In genomic region chr10:121627216-121627852, GRCm38 (mm10) we compare ENCODE assay signal across 12 mouse cellular contexts. TPM values are rescaled to one million over a fixed set of nuclear protein-coding genes. Genes with fewer than 3 reads are reported as not detected.
A peak's percentile ranks its signal among the peaks of the same experiment; 100 is the strongest.
DNase-seq lines count a peak whose midpoint lies in the region; ATAC-seq lines count a peak whose summit lies in the region.
"Had no signal": no experiment of that assay in that cellular context is flagged by ENCODE, and none has a peak within 500 bp of the region (broad histone marks: within the 10 kb centered on the region; RNA-seq: fewer than 3 reads in every experiment).

No protein-coding gene starts in this region.

- H3K4me1 ChIP-seq in heart, embryonic 14.5 days (ENCODE audit: control insufficient read depth in 2 of 2, insufficient read depth in 2 of 2, low read length in 2 of 2): peaks cover 6 to 11% of the 10 kb centered on the region in 2 experiments
- H3K4me1 ChIP-seq in midbrain, embryonic 12.5 days: peaks cover 11% of the 10 kb centered on the region
- peaks cover 11% of the 10 kb centered on the region; the same call in 1 of the 2 replicates for H3K4me1 ChIP-seq in midbrain, embryonic 14.5 days (ENCODE audit: control insufficient read depth, insufficient read depth, low read length)
- H3K4me1 ChIP-seq in limb, embryonic 12.5 days (replicated peaks): peaks cover 13% of the 10 kb centered on the region

- H3K9me3 ChIP-seq in heart, embryonic 14.5 days (ENCODE audit: control insufficient read depth, low read length): no peaks in the 10 kb centered on the region
- no peaks in the 10 kb centered on the region for H3K9me3 ChIP-seq in midbrain, embryonic 12.5 days
- H3K9me3 ChIP-seq in midbrain, embryonic 14.5 days (ENCODE audit: control insufficient read depth, low read length): no peaks in the 10 kb centered on the region
- H3K9me3 ChIP-seq in limb, embryonic 12.5 days: no peaks in the 10 kb centered on the region

- no peaks in the 10 kb centered on the region for H3K27me3 ChIP-seq in heart, embryonic 14.5 days (ENCODE audit: control insufficient read depth, insufficient read depth, low read length)
- no peaks in the 10 kb centered on the region for H3K27me3 ChIP-seq in midbrain, embryonic 12.5 days
- H3K27me3 ChIP-seq in midbrain, embryonic 14.5 days (ENCODE audit: control insufficient read depth, insufficient read depth, low read length): no peaks in the 10 kb centered on the region
- no peaks in the 10 kb centered on the region for H3K27me3 ChIP-seq in limb, embryonic 12.5 days

- DNase-seq in heart, adult 9 months (ENCODE audit: low spot score in 2 of 2): no peak
- DNase-seq in midbrain, embryonic 14.5 days: no peak
- no peak for DNase-seq in layer of hippocampus, adult 8-10 months (ENCODE audit: low spot score in 2 of 2)
- DNase-seq: adrenal gland, adult 8-10 months; cerebellum, postnatal 10 days; layer of hippocampus, postnatal 36 days; right cerebral cortex, postnatal 14 days; thymus, postnatal 14 days had no signal

- no peak overlapping the region for H3K27ac ChIP-seq in heart, embryonic 14.5 days (replicated peaks in 1 of 2; ENCODE audit: control insufficient read depth in 1 of 2, insufficient read depth in 1 of 2, low read depth in 2 of 2, low read length in 2 of 2)
- no peak overlapping the region for H3K27ac ChIP-seq in midbrain, embryonic 12.5 days (replicated peaks)
- H3K27ac ChIP-seq in midbrain, embryonic 14.5 days (replicated peaks; ENCODE audit: low read depth, low read length): no peak overlapping the region
- no peak overlapping the region for H3K27ac ChIP-seq in limb, embryonic 12.5 days

- H3K4me3 ChIP-seq in heart, embryonic 14.5 days (ENCODE audit: control insufficient read depth in 1 of 2, insufficient read depth in 1 of 2, low read depth in 1 of 2, low read length in 2 of 2): no peak overlapping the region
- no peak overlapping the region for H3K4me3 ChIP-seq in midbrain, embryonic 12.5 days
- H3K4me3 ChIP-seq in midbrain, embryonic 14.5 days (replicated peaks; ENCODE audit: low read depth, low read length): no peak overlapping the region
- H3K4me3 ChIP-seq in limb, embryonic 12.5 days (replicated peaks): peak overlapping the region; percentile 85; the same call in 1 of the 2 replicates

- H3K36me3 ChIP-seq in heart, embryonic 14.5 days (ENCODE audit: control insufficient read depth, insufficient read depth, low read length): peaks cover 8% of the 10 kb centered on the region
- H3K36me3 ChIP-seq in midbrain, embryonic 12.5 days: 0 out of 2 replicates have a peak, but pooled peaks cover 2% of the 10 kb centered on the region
- 0 out of 2 replicates have a peak, but pooled peaks cover 1% of the 10 kb centered on the region for H3K36me3 ChIP-seq in midbrain, embryonic 14.5 days (ENCODE audit: control insufficient read depth, insufficient read depth, low read length)
- peaks cover 6% of the 10 kb centered on the region for H3K36me3 ChIP-seq in limb, embryonic 12.5 days

- H3K4me2 ChIP-seq in heart, embryonic 14.5 days (ENCODE audit: low read length): peak overlapping the region; percentile 90; the same call in 1 of the 2 replicates
- 0 out of 2 replicates have a peak overlapping the region, but pooled peaks have one; percentile 79 for H3K4me2 ChIP-seq in midbrain, embryonic 12.5 days (replicated peaks)
- H3K4me2 ChIP-seq in midbrain, embryonic 14.5 days (ENCODE audit: low read length): no peak overlapping the region
- H3K4me2 ChIP-seq in limb, embryonic 12.5 days: peak overlapping the region; percentile 61

- no peak overlapping the region for H3K9ac ChIP-seq in heart, embryonic 14.5 days (ENCODE audit: low read length)
- H3K9ac ChIP-seq in midbrain, embryonic 12.5 days (replicated peaks): no peak overlapping the region
- H3K9ac ChIP-seq in midbrain, embryonic 14.5 days (replicated peaks; ENCODE audit: low read length): no peak overlapping the region
- H3K9ac ChIP-seq in limb, embryonic 12.5 days (replicated peaks): no peak overlapping the region

- 77% methylated on average over 10 of the region's 10 CpGs for WGBS in heart, embryonic 14.5 days
- WGBS in midbrain, embryonic 12.5 days: 85% methylated on average over 10 of the region's 10 CpGs
- WGBS in midbrain, embryonic 14.5 days: 88% methylated on average over 10 of the region's 10 CpGs
- WGBS in limb, embryonic 12.5 days: 87% methylated on average over 10 of the region's 10 CpGs

- ATAC-seq in heart, embryonic 14.5 days (ENCODE audit: insufficient number of reproducible peaks, insufficient read depth, low FRiP score, low read depth): no peak
- no peak for ATAC-seq in midbrain, embryonic 12.5 days (ENCODE audit: low FRiP score, low read depth)
- no peak for ATAC-seq in midbrain, embryonic 14.5 days (ENCODE audit: low FRiP score, low TSS enrichment)
- no peak for ATAC-seq in limb, embryonic 12.5 days (ENCODE audit: insufficient number of reproducible peaks, insufficient read depth, low FRiP score, low TSS enrichment, low read depth)
- no peak for ATAC-seq in megakaryocyte-erythroid progenitor cell, adult 5-6 weeks (replicated peaks; ENCODE audit: low FRiP score, low TSS enrichment, poor library complexity, severe bottlenecking)

RNA-seq across cellular contexts. Expression of gene Xpot, which starts 1.2 kb away (rescaled TPM):
- 28.7 and 38.4 TPM in 2 replicates for polyA plus RNA-seq in heart, embryonic 14.5 days (2014; fragmentation: Nextera tagmentation; extraction: Ambion mirVana)
- polyA plus RNA-seq in midbrain, embryonic 12.5 days (2016; fragmentation: Nextera tagmentation; extraction: Ambion mirVana): 48.6 and 52.3 TPM in 2 replicates
- polyA plus RNA-seq in midbrain, embryonic 14.5 days (2014; fragmentation: Nextera tagmentation; extraction: Ambion mirVana): 24.2 and 35.3 TPM in 2 replicates
- 59.3 and 65.0 TPM in 2 replicates for polyA plus RNA-seq in limb, embryonic 12.5 days (2016; fragmentation: Nextera tagmentation; extraction: Ambion mirVana)
- total RNA-seq in layer of hippocampus, adult 8-10 months (2022): 10 to 100 TPM; 62.6 to 77.1 (median 71.6) TPM
- 84.1 and 92.3 TPM in 2 replicates for total RNA-seq in megakaryocyte-erythroid progenitor cell, adult 5-6 weeks (2014; fragmentation: Nextera tagmentation)
- 127 and 153 TPM in 2 replicates for total RNA-seq in megakaryocyte-erythroid progenitor cell, adult 5-6 weeks (2017)

RNA-seq across cellular contexts. Expression of gene D930020B18Rik, which starts 14.1 kb away (rescaled TPM):
- polyA plus RNA-seq in heart, embryonic 14.5 days (2014; fragmentation: Nextera tagmentation; extraction: Ambion mirVana): not detected in 2 replicates
- 0.12 TPM in 1 of 2 replicates, not detected in the other for polyA plus RNA-seq in midbrain, embryonic 12.5 days (2016; fragmentation: Nextera tagmentation; extraction: Ambion mirVana)
- polyA plus RNA-seq in midbrain, embryonic 14.5 days (2014; fragmentation: Nextera tagmentation; extraction: Ambion mirVana): 0.20 and 0.22 TPM in 2 replicates
- polyA plus RNA-seq in limb, embryonic 12.5 days (2016; fragmentation: Nextera tagmentation; extraction: Ambion mirVana): 1.8 and 2.0 TPM in 2 replicates
- 1 to 10 TPM in 1 of 4 experiments, under 1 TPM in 3; 0.20 to 1.6 (median 0.34) TPM for total RNA-seq in layer of hippocampus, adult 8-10 months (2022)
- not detected in 2 replicates for total RNA-seq in megakaryocyte-erythroid progenitor cell, adult 5-6 weeks (2014; fragmentation: Nextera tagmentation)
- not detected in 2 replicates for total RNA-seq in megakaryocyte-erythroid progenitor cell, adult 5-6 weeks (2017)
- total RNA-seq: adrenal gland, adult 8-10 months had no signal

RNA-seq across cellular contexts. Expression of gene Tbk1, which starts 40.7 kb away (rescaled TPM):
- 24.7 and 26.4 TPM in 2 replicates for polyA plus RNA-seq in heart, embryonic 14.5 days (2014; fragmentation: Nextera tagmentation; extraction: Ambion mirVana)
- polyA plus RNA-seq in midbrain, embryonic 12.5 days (2016; fragmentation: Nextera tagmentation; extraction: Ambion mirVana): 37.4 and 38.6 TPM in 2 replicates
- polyA plus RNA-seq in midbrain, embryonic 14.5 days (2014; fragmentation: Nextera tagmentation; extraction: Ambion mirVana): 27.0 and 36.2 TPM in 2 replicates
- polyA plus RNA-seq in limb, embryonic 12.5 days (2016; fragmentation: Nextera tagmentation; extraction: Ambion mirVana): 33.7 and 34.4 TPM in 2 replicates
- 10 to 100 TPM; 51.3 to 64.1 (median 54.2) TPM for total RNA-seq in layer of hippocampus, adult 8-10 months (2022)
- total RNA-seq in megakaryocyte-erythroid progenitor cell, adult 5-6 weeks (2014; fragmentation: Nextera tagmentation): 28.9 and 31.5 TPM in 2 replicates
- total RNA-seq in megakaryocyte-erythroid progenitor cell, adult 5-6 weeks (2017): 31.3 and 47.5 TPM in 2 replicates
